Comparison of ENCODE assay signal across 1 mouse cellular context in genomic region chr10:75070281-75070976, GRCm38 (mm10).
TF ChIP-seq lines count a peak whose summit lies in the region.

No protein-coding gene starts in this region.

TF ChIP-seq in CH12.LX, 34 proteins besides CTCF, POLR2A, EP300 and RAD21 (continued from another document):
- TF ChIP-seq IRF4 (IDR thresholded peaks at IDR 0.05; ENCODE audit: low read depth, low read length) = peak; percentile 31; the same call in 1 of the 2 replicates
